Mouse (Mus musculus): ENCODE data around the gene Mesp1. TPM values are rescaled to one million over a fixed set of nuclear protein-coding genes. Genes with fewer than 3 reads are reported as not detected.

Gene Mesp1
- total RNA-seq (2021): under 1 TPM; 0.28 to 0.34 TPM

DNA sequence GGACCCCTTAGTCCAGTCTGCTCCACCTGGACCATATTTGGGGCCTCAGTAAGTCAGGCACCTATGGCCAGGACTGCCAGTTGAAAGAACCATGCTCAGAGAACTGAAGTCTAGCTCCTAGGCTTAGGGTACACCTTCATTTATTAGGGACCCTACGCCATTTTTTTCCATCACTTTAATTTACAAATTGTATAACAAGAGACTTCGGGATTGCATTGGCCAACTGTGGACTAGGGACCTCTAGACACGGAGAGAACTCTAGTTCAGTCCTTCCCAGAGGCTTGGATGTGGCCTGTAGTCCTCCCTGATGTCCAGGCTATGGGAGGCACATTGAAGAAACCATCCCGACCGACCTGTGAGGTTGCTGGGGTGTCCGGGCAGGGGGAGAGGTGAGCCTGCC lies at the start of gene Mesp1:
TSS of gene Mesp1 (minus strand) at position 101 of the 400 bp plus-strand sequence.
- no peak for DNase-seq (ENCODE audit: low spot score in 2 of 2)
- intact Hi-C loops (cut with DNase I): no loop called here

DNA sequence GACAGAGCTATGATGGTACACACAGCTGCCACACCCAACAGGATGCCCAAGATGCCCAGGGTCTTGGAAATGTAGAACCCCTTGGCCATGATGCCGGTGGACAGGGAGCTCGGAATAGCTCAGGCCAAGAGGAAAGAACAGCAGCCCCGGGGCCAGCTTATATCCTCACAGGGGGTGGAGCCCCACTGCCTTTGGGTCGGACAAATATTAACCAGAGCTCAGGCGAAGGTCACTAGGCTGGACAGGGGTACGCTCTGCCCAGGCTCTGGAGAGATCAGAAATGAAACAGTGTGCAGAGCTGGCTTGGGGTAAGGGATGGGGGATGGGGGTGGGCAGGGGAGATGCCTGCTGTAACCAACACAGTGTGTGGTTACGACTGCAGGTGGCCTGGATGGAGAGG lies 48.6 kb upstream of the Mesp1 start:
- DNase-seq (ENCODE audit: low spot score in 2 of 2): no peak
- intact Hi-C loops (cut with DNase I): no loop called here

DNA sequence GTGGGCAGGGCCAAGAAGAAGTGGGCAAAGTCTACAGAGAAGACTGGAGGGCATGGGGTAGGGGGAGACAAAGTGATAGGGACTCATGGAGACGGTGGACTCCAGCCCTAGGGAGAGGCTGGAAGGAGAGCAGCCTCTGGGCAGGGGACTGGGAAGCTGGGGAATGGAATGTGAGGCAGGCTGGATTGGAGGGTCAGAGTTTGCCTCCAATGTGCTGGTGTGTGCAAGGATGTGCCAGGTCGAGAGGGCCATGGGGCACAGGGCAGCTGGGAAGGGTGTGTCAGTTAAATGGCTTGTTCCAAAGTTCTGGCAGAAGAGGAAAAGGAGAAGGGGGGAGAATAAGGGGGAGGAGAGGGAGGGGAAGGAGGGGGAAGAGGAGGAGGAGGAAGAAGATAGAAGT lies 43.7 kb upstream of the Mesp1 start:
- intact Hi-C loops (cut with DNase I): loop anchor here (10.0 kb wide), 1 partner anchor 138 kb away; no protein-coding TSS in a partner anchor
- no peak for DNase-seq (ENCODE audit: low spot score in 2 of 2)

DNA sequence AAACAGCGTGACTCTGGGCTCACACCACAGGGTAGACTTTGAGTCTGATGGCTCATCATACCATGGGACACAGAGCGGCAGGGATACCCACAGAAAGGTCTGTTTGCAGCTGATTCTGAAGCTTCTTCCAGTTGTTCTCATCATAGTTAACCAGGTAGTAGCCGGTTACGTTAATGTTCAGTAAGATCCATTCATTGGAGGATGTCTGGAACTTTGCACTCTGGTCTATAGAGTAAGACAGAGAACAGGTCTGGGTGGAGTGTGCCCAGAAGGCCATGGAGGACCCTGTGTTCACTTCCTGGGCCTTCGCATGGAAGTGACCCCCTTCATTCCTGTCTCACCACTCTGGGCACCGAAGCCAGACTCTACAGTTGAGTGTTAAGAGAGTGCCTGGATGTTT lies 41.6 kb upstream of the Mesp1 start:
- no peak for DNase-seq (ENCODE audit: low spot score in 2 of 2)
- intact Hi-C loops (cut with DNase I): loop anchor here (10.0 kb wide), 1 partner anchor 140 kb away; no protein-coding TSS in a partner anchor

DNA sequence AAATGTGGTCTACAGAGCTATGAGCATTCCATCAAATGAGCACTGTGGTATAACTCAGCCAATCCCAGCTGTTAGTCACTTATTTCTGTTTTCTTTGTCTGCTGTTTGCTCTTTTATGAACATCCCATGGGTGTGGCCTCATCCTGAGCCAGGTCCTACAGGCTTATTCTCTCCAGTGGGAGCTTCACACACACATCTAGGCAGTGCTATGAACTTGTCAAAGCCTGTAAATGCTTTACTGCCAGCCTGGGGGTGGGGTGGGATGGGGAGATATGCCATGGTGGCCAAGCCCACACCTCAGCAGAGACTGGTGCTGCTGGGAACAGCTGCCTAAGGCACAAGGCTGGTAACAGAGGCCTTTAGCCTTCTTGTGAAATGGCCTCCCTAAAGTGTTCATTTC lies 39.4 kb upstream of the Mesp1 start:
- no peak for DNase-seq (ENCODE audit: low spot score in 2 of 2)
- intact Hi-C loops (cut with DNase I): loop anchor here (10.0 kb wide), 1 partner anchor 142 kb away; no protein-coding TSS in a partner anchor

DNA sequence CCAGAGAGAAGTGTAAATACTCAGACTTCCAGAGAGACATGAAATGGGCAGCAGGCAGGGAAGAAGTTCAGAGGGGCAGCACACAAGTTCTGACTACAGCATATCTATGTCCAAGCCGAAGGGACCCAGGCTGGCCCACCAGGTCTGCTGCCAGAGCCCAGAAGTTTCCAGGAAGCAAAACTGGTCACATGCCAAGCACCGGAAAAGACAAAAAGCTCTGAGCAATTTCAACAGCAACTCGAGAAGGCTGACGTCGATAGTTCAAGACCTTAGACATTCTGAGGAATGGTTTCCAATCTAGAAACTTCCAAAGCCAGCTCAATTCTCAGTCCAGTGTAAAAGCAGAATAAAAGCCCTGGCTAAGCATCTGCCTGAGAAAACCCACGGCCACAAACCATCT lies 38.0 kb upstream of the Mesp1 start:
- intact Hi-C loops (cut with DNase I): loop anchor here (10.0 kb wide), 1 partner anchor 143 kb away; no protein-coding TSS in a partner anchor
- no peak for DNase-seq (ENCODE audit: low spot score in 2 of 2)

DNA sequence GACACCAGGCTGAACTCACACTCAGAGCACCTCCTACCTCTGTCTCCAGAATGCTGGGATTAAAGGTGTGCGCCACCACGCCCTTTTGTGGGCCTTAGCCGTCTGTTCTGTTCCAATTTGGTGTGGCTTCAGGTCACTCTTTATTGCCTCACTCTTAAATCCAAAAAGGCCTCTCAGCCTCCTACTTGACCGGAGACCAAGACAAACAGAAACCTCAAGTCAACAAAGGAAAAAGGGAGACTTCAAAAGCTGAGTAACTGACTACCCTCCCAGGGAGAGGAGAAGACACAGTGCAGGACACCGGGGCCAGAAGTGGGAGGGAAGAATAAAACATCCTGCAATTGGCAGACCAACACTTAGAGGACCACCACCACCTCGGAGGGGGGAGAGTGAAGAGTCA lies 37.6 kb upstream of the Mesp1 start:
- intact Hi-C loops (cut with DNase I): loop anchor here (10.0 kb wide), 1 partner anchor 144 kb away; no protein-coding TSS in a partner anchor
- no peak for DNase-seq (ENCODE audit: low spot score in 2 of 2)

DNA sequence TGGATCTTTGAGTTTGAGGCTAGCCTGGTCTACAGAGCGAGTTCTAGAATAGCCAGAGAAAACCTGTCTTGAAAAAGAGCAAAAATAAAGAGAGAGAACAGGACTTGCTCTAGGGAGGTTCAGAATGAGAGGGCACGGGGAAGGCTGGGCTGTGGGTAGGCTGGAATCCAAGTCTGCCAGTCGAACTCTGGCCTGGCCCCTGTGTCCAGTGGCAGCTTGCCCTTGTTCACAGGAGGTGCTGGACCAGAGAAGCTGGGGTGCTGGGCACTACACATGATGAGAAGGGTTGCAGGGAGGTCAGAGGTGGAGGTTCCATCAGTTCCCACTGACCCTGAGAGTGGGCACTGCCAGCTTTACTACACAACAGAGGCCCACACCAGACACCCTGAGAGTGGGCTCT lies 34.8 kb upstream of the Mesp1 start:
- no peak for DNase-seq (ENCODE audit: low spot score in 2 of 2)

DNA sequence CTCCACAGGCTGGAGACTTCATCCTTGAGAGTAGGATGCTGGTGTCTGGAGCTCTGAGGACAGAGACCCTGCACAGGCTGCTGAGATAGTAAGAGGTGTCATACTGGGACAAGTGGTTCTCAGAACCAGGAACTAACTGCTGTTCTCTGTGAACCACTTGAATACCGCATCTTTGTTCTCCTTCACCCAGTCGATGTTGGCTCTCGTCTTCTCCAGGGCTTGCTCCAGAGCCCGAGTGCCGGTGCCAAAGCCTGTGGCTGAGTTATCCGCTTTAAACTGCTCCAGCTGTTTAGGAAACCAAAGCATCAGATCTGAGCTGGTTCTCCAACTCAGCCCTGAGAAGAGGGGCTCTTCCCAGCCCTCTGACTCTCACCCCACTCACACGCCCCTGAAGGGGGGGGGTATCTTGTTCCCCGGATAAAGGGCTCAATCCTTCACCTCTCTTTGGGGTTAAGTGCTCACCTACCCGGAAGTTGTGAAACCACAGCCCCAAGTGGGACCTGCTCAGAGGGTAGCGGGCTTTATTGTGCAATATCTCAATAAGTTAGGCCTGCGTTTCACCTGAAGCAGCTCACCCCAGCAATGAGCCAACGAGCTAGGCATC lies 28.6 kb upstream of the Mesp1 start:
- DNase-seq (ENCODE audit: low spot score in 2 of 2): no peak
- intact Hi-C loops (cut with DNase I): no loop called here

More for the DNA sequence above, 34.8 kb upstream of the Mesp1 start:
- intact Hi-C loops (cut with DNase I): no loop called here

DNA sequence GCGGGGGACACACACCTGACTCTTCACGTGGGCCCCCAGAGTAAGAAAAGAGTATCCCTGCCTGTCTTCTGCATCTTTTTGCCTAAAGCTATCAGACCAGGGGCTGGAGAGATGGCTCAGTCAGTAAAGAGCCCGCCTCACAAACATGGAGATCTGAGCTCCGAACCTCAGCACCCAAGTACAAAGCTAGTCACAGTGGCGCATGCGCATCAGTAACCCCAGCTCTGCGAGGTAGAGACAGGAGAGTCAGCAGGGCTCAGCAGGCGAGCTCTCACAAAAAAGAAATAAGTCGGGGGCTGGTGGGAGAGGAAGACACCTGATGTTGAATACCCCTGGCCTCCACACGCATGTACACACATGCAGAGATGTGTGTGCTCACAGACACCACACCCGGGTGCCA lies 26.4 kb upstream of the Mesp1 start:
- no peak for DNase-seq (ENCODE audit: low spot score in 2 of 2)
- intact Hi-C loops (cut with DNase I): no loop called here

DNA sequence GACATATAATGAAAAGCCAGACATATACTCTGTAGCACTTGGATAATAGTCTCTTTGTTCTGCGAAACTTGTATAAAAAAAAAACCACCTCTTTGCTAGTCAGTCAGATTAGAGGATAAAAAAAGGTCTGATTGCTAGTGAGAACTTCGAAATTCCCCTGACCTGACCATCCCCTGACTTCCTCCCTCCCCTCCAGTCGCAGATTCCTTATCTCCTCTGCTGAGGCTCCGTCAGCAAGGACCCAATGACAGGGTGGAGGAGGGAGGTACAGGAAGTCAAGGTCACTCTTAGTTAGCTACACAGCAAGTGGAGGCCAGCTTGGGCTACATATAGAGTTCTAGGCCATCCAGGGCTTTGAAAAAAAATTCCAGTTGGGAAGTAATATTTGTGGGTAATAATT lies 25.9 kb upstream of the Mesp1 start:
- no peak for DNase-seq (ENCODE audit: low spot score in 2 of 2)
- intact Hi-C loops (cut with DNase I): no loop called here

DNA sequence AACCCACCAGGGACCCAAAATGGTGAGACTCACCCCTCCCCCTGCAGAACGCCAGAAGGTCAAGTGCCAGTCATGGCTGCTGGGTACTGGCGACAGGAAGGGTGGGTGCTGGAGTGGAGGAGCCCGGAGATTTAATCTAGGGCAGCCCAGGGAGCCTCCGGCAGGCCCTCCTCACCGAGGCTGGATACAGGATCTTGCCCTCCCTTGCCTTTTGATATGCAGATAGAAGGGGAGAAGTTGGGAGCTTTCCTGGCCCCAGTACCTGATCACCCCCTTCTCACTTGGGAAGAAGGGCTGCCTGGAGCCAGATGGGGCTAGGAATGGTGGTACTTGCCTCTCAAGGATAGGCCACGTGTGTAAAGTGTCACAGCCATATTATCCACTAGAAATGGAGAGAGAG lies 24.7 kb upstream of the Mesp1 start:
- intact Hi-C loops (cut with DNase I): no loop called here
- DNase-seq (ENCODE audit: low spot score in 2 of 2): no peak

DNA sequence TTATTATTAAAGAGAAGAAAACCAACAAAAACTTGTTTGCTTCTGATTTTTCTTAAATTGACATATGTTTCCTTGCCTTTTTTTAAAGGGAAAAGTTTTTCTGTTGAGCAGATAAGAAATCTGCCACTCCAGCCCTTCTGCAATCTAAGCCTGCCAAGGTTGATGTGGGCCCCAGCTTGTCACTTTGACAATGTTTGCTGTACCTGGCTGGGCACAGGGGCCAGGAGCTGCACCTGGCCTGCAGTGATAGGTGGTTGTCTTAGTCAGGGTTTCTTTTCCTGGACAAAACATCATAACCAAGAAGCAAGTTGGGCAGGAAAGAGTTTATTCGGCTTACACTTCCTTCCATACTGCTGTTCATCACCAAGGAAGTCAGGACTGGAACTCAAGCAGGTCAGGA lies 19.8 kb upstream of the Mesp1 start:
- intact Hi-C loops (cut with DNase I): no loop called here
- DNase-seq (ENCODE audit: low spot score in 2 of 2): no peak

DNA sequence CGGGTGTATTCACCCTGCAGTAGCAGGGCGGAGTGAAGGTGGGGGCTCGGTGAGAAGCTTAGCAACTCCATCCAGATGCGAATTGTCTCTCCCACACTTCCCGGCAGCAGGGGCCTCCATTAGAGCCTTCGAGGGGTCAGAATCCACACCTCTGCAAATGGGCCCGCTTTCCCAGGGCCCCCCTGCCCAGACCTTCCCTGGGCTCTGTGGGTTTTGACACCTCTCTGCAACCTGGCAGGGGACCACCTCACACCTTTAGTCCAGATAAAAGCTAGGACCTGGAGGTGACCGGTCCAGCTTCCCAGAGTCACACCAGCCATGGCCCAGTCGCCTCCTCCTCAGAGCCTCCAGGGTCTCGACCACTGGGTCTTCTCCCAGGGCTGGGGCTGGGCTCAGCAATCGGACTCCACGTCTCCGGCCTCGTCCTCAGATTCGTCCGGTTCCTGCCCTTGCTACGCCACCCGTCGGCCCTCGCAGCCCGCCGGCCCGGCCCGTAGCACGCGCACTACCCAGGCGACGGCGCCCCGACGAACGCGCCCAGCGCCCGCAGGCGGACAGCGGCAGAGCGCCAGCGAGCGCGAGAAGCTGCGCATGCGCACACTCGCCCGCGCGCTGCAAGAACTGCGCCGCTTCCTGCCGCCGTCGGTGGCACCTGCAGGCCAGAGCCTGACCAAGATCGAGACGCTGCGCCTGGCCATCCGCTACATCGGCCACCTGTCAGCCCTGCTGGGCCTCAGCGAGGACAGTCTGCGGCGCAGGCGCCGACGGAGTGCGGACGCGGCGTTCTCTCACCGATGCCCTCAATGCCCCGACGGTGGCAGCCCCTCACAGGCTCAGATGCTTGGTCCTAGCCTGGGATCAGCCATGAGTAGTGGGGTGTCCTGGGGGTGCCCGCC lies 17.3 kb upstream of the Mesp1 start, which contains the start of gene Mesp2:
TSS of gene Mesp2 (plus strand) at position 117 of the 896 bp plus-strand sequence.
- intact Hi-C loops (cut with DNase I): no loop called here
- peak; percentile 60 to 69 for DNase-seq (ENCODE audit: low spot score in 2 of 2)

DNA sequence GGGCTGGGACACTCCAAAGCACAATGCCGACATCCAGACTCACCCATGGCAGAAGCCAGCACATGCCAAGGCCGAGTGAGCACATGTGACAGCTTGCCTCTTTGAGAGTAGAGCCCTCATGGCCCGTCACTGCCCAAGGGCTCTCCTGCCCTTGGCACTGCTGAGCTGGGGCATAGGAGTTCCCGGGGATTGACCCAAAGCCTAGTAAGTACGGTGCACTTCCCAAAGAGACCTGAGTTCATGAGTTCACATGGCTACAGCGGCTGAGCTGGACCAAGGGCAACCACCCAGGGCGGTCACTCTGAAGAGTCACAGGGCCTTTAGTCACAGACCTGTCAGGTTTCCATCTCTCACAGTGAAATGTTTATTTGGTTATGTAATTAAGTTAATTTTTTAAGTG lies 15.0 kb upstream of the Mesp1 start:
- intact Hi-C loops (cut with DNase I): no loop called here
- no peak for DNase-seq (ENCODE audit: low spot score in 2 of 2)

DNA sequence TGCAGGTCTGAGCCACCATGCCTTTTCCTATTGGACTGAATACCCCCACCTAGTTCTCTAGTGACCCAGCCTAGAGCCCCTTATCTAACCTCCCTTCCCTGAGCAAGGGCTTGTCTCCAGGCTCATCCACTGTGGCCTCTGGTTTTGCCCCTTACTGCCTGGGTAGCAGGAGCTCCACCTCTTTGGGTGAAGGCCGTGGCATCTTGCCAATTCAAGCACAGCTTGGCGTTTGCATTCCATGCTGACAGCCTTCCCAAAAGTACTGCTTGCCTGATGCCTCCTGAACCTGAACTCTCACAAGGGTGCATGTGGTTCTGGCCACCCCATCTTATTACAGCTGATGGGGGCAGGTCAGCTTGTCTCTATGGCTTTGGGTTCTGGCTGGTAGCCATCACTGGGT lies 10.3 kb upstream of the Mesp1 start:
- intact Hi-C loops (cut with DNase I): no loop called here

DNA sequence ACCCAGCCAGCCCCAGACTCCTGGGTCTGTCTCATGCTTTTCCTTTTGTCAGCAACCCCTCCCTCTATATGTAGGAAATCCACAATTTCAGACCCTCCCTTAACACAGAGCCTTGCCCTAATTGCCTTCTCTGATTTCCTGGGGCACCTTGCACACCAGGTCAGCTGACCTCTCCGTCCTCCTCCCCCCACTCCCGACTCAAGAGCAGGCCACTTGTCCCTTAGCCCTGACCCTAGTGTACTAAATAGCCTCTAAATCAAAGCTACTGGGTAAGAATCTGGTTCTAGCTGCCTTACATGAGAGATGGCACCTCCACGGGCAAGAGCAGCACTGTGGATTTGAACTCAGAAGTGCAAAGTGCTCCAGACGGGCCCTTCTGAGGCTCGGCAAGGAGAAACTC lies 8.4 kb upstream of the Mesp1 start:
- no peak for DNase-seq (ENCODE audit: low spot score in 2 of 2)
- intact Hi-C loops (cut with DNase I): no loop called here

More for the DNA sequence above, 10.3 kb upstream of the Mesp1 start:
- DNase-seq (ENCODE audit: low spot score in 2 of 2): no peak

DNA sequence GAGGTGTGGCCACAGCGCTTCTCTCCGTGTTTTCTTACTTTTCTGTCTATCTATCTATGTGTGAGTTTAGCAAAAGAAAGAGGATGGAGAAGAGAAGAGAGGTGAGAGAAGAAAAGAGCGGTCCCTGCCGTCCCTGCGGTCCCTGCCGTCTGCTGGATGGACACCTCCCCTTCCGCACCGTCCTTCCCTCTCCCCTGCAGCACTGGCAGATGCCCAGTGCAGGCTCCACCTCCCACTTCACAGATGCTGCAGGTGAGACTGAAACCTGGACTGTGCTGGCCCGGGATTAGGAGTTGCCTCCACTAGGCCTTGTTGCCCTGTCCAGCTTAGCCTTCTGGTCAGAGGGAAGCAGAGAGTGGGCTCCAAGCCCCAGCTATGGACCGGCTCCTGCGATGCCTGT lies 7.8 kb upstream of the Mesp1 start:
- intact Hi-C loops (cut with DNase I): no loop called here
- no peak for DNase-seq (ENCODE audit: low spot score in 2 of 2)

DNA sequence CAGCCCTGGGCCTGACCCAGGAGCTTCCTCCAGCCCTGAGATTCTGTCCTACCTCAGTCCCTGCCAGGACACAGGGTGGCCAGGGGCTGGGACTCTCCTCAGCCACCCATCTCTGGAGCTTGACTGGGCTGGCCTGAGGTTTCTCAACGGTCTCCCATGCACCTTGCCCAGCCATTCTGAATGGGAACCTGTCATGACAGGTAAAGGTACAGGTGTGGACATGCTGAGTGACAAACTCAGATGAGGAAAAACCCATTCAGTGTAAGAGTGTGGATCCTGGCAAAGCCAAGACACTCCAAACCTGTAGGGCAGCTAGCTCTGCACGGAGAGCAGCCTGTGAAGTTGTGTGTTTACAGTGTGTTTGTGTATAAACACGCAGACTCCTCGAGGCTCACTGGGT lies 6.7 kb upstream of the Mesp1 start:
- DNase-seq (ENCODE audit: low spot score in 2 of 2): no peak
- intact Hi-C loops (cut with DNase I): no loop called here

DNA sequence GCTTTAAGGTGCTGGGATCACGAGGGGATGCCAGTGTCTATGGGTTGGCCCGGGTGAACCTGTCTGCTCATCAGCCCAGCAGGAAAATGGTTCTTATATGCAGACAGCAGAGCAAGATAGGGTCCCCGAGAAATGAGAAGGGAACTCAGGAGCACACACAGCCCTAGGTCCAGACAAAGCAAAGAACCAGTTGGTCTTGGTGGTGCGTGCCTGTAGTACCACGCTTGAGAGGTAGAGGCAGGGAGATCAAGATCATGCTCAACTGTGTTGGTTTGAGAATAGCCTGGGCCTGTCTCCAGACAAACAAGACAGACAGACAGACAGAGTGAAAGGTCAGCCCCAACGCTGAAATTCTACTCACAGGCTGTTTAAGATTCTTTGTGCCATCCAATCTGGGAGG lies 5.9 kb upstream of the Mesp1 start:
- DNase-seq (ENCODE audit: low spot score in 2 of 2): no peak
- intact Hi-C loops (cut with DNase I): loop anchor here (1.0 kb wide), 1 partner anchor 115 kb away; no protein-coding TSS in a partner anchor

DNA sequence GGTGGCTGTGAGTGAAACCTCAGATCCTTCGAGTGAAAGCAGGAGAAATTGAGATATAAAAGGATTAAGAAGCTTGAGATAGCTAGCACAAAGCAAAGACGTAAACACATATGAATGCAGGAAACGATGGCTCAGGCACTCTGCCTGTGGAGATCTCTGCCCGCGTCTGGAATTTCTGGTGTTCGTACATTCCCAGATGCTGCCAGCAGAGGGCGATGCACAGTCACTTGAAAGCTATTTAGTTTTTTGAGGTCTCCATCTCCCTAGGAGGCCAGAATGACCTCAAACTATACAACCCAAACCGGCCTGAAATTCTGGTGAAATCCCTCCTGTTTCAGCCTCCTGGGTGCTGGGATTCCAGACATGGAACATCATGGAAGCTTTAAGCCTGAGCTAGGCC lies 5.5 kb upstream of the Mesp1 start:
- intact Hi-C loops (cut with DNase I): loop anchor here (1.0 kb wide), 1 partner anchor 115 kb away; no protein-coding TSS in a partner anchor
- DNase-seq (ENCODE audit: low spot score in 2 of 2): peak; percentile 82 to 87

Measured in left cerebral cortex, postnatal 25 days (tissue).